Comparison of ENCODE assay signal across 7 mouse cellular contexts in genomic region chr7:45917004-45917704, GRCm38 (mm10). TPM values are rescaled to one million over a fixed set of nuclear protein-coding genes. Genes with fewer than 3 reads are reported as not detected.
DNase-seq lines count a peak whose midpoint lies in the region; ATAC-seq and TF ChIP-seq lines count a peak whose summit lies in the region.

No protein-coding gene starts in this region.

- TF ChIP-seq CTCF in spleen, adult 2 months (IDR thresholded peaks at IDR 0.05; ENCODE audit: extremely low read depth, insufficient read depth, insufficient read length, insufficient replicate concordance) = no peak
- TF ChIP-seq CTCF in small intestine, adult 2 months (IDR thresholded peaks at IDR 0.05; ENCODE audit: extremely low read depth, insufficient read length, insufficient replicate concordance, low read depth, low read length) = no peak

- H3K9ac ChIP-seq in forebrain, embryonic 13.5 days = peak overlapping the region; percentile 58
- H3K9ac ChIP-seq in limb, embryonic 12.5 days (replicated peaks) = peak overlapping the region; percentile 40

- peak; percentile 46; the same call in 1 of the 2 replicates for ATAC-seq in forebrain, embryonic 13.5 days
- ATAC-seq in limb, embryonic 12.5 days (ENCODE audit: insufficient number of reproducible peaks, insufficient read depth, low FRiP score, low TSS enrichment, low read depth) = 0 out of 2 replicates have a peak, but pooled peaks have one; percentile 13

- H3K27ac ChIP-seq in spleen, adult 2 months (ENCODE audit: insufficient read depth, low read length) = peak overlapping the region; percentile 57
- peak overlapping the region; percentile 87 for H3K27ac ChIP-seq in forebrain, embryonic 13.5 days
- H3K27ac ChIP-seq in limb, embryonic 12.5 days = peak overlapping the region; percentile 92
- H3K27ac ChIP-seq in small intestine, adult 2 months (ENCODE audit: insufficient read depth, low read depth, low read length) = peak overlapping the region; percentile 73

- no peak overlapping the region for H3K4me3 ChIP-seq in spleen, adult 2 months (ENCODE audit: extremely low read depth, insufficient read depth, insufficient read length)
- peak overlapping the region; percentile 29 for H3K4me3 ChIP-seq in forebrain, embryonic 13.5 days
- peak overlapping the region; percentile 34 for H3K4me3 ChIP-seq in limb, embryonic 12.5 days (replicated peaks)
- peak overlapping the region; percentile 14; the same call in 1 of the 2 replicates for H3K4me3 ChIP-seq in small intestine, adult 2 months (ENCODE audit: low read depth, low read length)

- peaks cover 7% of the 10 kb centered on the region for H3K36me3 ChIP-seq in spleen, adult 2 months (ENCODE audit: control insufficient read depth, insufficient read depth, low read length)
- H3K36me3 ChIP-seq in forebrain, embryonic 13.5 days (ENCODE audit: poor library complexity, severe bottlenecking) = 0 out of 2 replicates have a peak, but pooled peaks cover 4% of the 10 kb centered on the region
- H3K36me3 ChIP-seq in limb, embryonic 12.5 days = peaks cover 14% of the 10 kb centered on the region; the same call in 1 of the 2 replicates
- peaks cover 2% of the 10 kb centered on the region for H3K36me3 ChIP-seq in small intestine, adult 2 months (ENCODE audit: control insufficient read depth, insufficient read depth, low read length)

- H3K9me3 ChIP-seq in forebrain, embryonic 13.5 days (replicated peaks) = no peaks in the 10 kb centered on the region
- no peaks in the 10 kb centered on the region for H3K9me3 ChIP-seq in limb, embryonic 12.5 days

- WGBS in spleen, adult 2 months = 28% methylated on average over 13 of the region's 13 CpGs
- 33% methylated on average over 13 of the region's 13 CpGs for WGBS in forebrain, embryonic 13.5 days
- WGBS in limb, embryonic 12.5 days = 21% methylated on average over 13 of the region's 13 CpGs
- WGBS in small intestine, adult 2 months = 13% methylated on average over 13 of the region's 13 CpGs

- no peak for DNase-seq in spleen, adult 2 months (ENCODE audit: low read depth in 1 of 2, low spot score in 2 of 2)
- no peak for DNase-seq in spleen, postnatal 36 days (ENCODE audit: low spot score in 2 of 2)
- no peak for DNase-seq in left cerebral cortex, adult 8-10 months (ENCODE audit: low spot score in 2 of 2)
- DNase-seq in spleen, postnatal 10 days (ENCODE audit: low spot score in 2 of 2) = no peak

- peaks cover 35% of the 10 kb centered on the region for H3K4me1 ChIP-seq in spleen, adult 2 months (ENCODE audit: control insufficient read depth, insufficient read depth, insufficient read length)
- H3K4me1 ChIP-seq in forebrain, embryonic 13.5 days = peaks cover 29% of the 10 kb centered on the region
- peaks cover 58% of the 10 kb centered on the region for H3K4me1 ChIP-seq in limb, embryonic 12.5 days (replicated peaks)
- peaks cover 30% of the 10 kb centered on the region for H3K4me1 ChIP-seq in small intestine, adult 2 months (ENCODE audit: control insufficient read depth, insufficient read depth, insufficient read length, low read length)

- no peak for TF ChIP-seq POLR2A in spleen, adult 2 months (IDR thresholded peaks at IDR 0.05; ENCODE audit: low read depth, low read length)
- TF ChIP-seq POLR2A in small intestine, adult 2 months (IDR thresholded peaks at IDR 0.05; ENCODE audit: low read depth, low read length) = no peak

- H3K4me2 ChIP-seq in forebrain, embryonic 13.5 days = peak overlapping the region; percentile 56
- H3K4me2 ChIP-seq in limb, embryonic 12.5 days = peak overlapping the region; percentile 63

- no peaks in the 10 kb centered on the region for H3K27me3 ChIP-seq in spleen, adult 2 months (ENCODE audit: control insufficient read depth, insufficient read depth, low read length)
- no peaks in the 10 kb centered on the region for H3K27me3 ChIP-seq in forebrain, embryonic 13.5 days
- H3K27me3 ChIP-seq in limb, embryonic 12.5 days = no peaks in the 10 kb centered on the region
- H3K27me3 ChIP-seq in small intestine, adult 2 months (ENCODE audit: control insufficient read depth, insufficient read depth, low read length) = no peaks in the 10 kb centered on the region

RNA-seq across cellular contexts. Expression of gene Emp3, which starts 4.0 kb away (rescaled TPM):
- polyA plus RNA-seq in spleen, adult 2 months (2012; rRNA removed) = 245 and 301 TPM in 2 replicates
- polyA plus RNA-seq in forebrain, embryonic 13.5 days (2015; fragmentation: Nextera tagmentation; extraction: Ambion mirVana) = 13.2 and 16.6 TPM in 2 replicates
- polyA plus RNA-seq in limb, embryonic 12.5 days (2016; fragmentation: Nextera tagmentation; extraction: Ambion mirVana) = 58.4 and 59.0 TPM in 2 replicates
- 49.1 and 49.5 TPM in 2 replicates for polyA plus RNA-seq in small intestine, adult 2 months (2012; rRNA removed)
- total RNA-seq in left cerebral cortex, adult 8-10 months (2022) = 1 to 10 TPM; 4.3 to 7.4 (median 6.3) TPM

RNA-seq across cellular contexts. Expression of gene Ccdc114, which starts 6.7 kb away (rescaled TPM):
- polyA plus RNA-seq in spleen, adult 2 months (2012; rRNA removed) = 1.7 TPM in 2 replicates
- polyA plus RNA-seq in forebrain, embryonic 13.5 days (2015; fragmentation: Nextera tagmentation; extraction: Ambion mirVana) = 2.5 and 3.5 TPM in 2 replicates
- polyA plus RNA-seq in limb, embryonic 12.5 days (2016; fragmentation: Nextera tagmentation; extraction: Ambion mirVana) = 4.3 and 5.2 TPM in 2 replicates
- polyA plus RNA-seq in small intestine, adult 2 months (2012; rRNA removed) = 8.0 and 8.9 TPM in 2 replicates
- total RNA-seq in left cerebral cortex, adult 8-10 months (2022) = 1 to 10 TPM; 2.1 to 3.7 (median 2.9) TPM

RNA-seq across cellular contexts. Expression of gene Tmem143, which starts 20.4 kb away (rescaled TPM):
- 16.6 and 24.5 TPM in 2 replicates for polyA plus RNA-seq in spleen, adult 2 months (2012; rRNA removed)
- 3.7 and 4.3 TPM in 2 replicates for polyA plus RNA-seq in forebrain, embryonic 13.5 days (2015; fragmentation: Nextera tagmentation; extraction: Ambion mirVana)
- polyA plus RNA-seq in limb, embryonic 12.5 days (2016; fragmentation: Nextera tagmentation; extraction: Ambion mirVana) = 5.0 and 6.0 TPM in 2 replicates
- polyA plus RNA-seq in small intestine, adult 2 months (2012; rRNA removed) = 30.9 and 46.4 TPM in 2 replicates
- 10 to 100 TPM; 18.7 to 24.9 (median 22.7) TPM for total RNA-seq in left cerebral cortex, adult 8-10 months (2022)

RNA-seq across cellular contexts. Expression of gene Syngr4, which starts 20.6 kb away (rescaled TPM):
- polyA plus RNA-seq in spleen, adult 2 months (2012; rRNA removed) = 0.28 and 0.56 TPM in 2 replicates
- 0.62 and 0.92 TPM in 2 replicates for polyA plus RNA-seq in forebrain, embryonic 13.5 days (2015; fragmentation: Nextera tagmentation; extraction: Ambion mirVana)
- 0.41 and 0.65 TPM in 2 replicates for polyA plus RNA-seq in limb, embryonic 12.5 days (2016; fragmentation: Nextera tagmentation; extraction: Ambion mirVana)
- 0.41 TPM in 1 of 2 replicates, not detected in the other for polyA plus RNA-seq in small intestine, adult 2 months (2012; rRNA removed)
- total RNA-seq in left cerebral cortex, adult 8-10 months (2022) = under 1 TPM in 1 of 4 experiments, not detected in 3; 0.98 TPM

RNA-seq across cellular contexts. Expression of gene Grin2d, which starts 39.0 kb away (rescaled TPM):
- 0.68 and 1.2 TPM in 2 replicates for polyA plus RNA-seq in spleen, adult 2 months (2012; rRNA removed)
- polyA plus RNA-seq in forebrain, embryonic 13.5 days (2015; fragmentation: Nextera tagmentation; extraction: Ambion mirVana) = 0.48 TPM in 2 replicates
- 0.35 and 0.37 TPM in 2 replicates for polyA plus RNA-seq in limb, embryonic 12.5 days (2016; fragmentation: Nextera tagmentation; extraction: Ambion mirVana)
- polyA plus RNA-seq in small intestine, adult 2 months (2012; rRNA removed) = 5.5 and 10.4 TPM in 2 replicates
- total RNA-seq in left cerebral cortex, adult 8-10 months (2022) = 10 to 100 TPM; 11.1 to 12.9 (median 11.8) TPM
